Mouse (Mus musculus) midbrain, embryonic 14.5 days (tissue): ENCODE results near the gene Tigar. TPM values are rescaled to one million over a fixed set of nuclear protein-coding genes. Genes with fewer than 3 reads are reported as not detected.

ENCODE experiments used
- ATAC-seq: fragments of 200-750 bp; cut with Nextera tagmentation; 2 replicates; pipeline ENCODE4 v1.8.0; 2017; ENCODE audit warnings: moderate number of reproducible peaks, moderate library complexity; ENCODE audit not compliant: low FRiP score, low TSS enrichment
- DNase-seq: peaks from one replicate; pipeline ENCODE4 v3.0.0-alpha.2; 2015
- H3K27ac ChIP-seq: fragments of 300-500 bp; sonication (generic); replicated peaks from 2 replicates; pipeline ENCODE4 v1.5.1; 2014; ENCODE audit warnings: mild to moderate bottlenecking, low read depth, low read length, moderate library complexity
- H3K27me3 ChIP-seq: fragments of 300-500 bp; sonication (generic); 2 replicates; pipeline ENCODE4 v1.6.1; 2014; ENCODE audit warnings: low read length, control low read depth, mixed read lengths; ENCODE audit not compliant: control insufficient read depth, insufficient read depth
- H3K36me3 ChIP-seq: fragments of 300-500 bp; sonication (generic); 2 replicates; pipeline ENCODE4 v1.6.1; 2014; ENCODE audit warnings: low read length, control low read depth; ENCODE audit not compliant: control insufficient read depth, insufficient read depth
- H3K4me1 ChIP-seq: fragments of 300-500 bp; sonication (generic); 2 replicates; pipeline ENCODE4 v1.6.1; 2014; ENCODE audit warnings: mild to moderate bottlenecking, antibody characterized with exemption, low read length, control low read depth; ENCODE audit not compliant: control insufficient read depth, insufficient read depth
- H3K4me2 ChIP-seq: fragments of 300-500 bp; sonication (generic); 2 replicates; pipeline ENCODE4 v1.6.1; 2014; ENCODE audit warnings: mild to moderate bottlenecking, low read length, moderate library complexity
- H3K4me3 ChIP-seq: fragments of 300-500 bp; sonication (generic); replicated peaks from 2 replicates; pipeline ENCODE4 v1.5.1; 2014; ENCODE audit warnings: low read depth, low read length
- H3K9ac ChIP-seq: fragments of 300-500 bp; sonication (generic); replicated peaks from 2 replicates; pipeline ENCODE4 v1.6.1; 2014; ENCODE audit warnings: mild to moderate bottlenecking, low read length, moderate library complexity
- H3K9me3 ChIP-seq: fragments of 300-500 bp; sonication (generic); 2 replicates; pipeline ENCODE4 v1.6.1; 2016; ENCODE audit warnings: low read length, control low read depth, mixed read lengths; ENCODE audit not compliant: control insufficient read depth
- WGBS: fragments of 180-500 bp; shearing (Covaris S2); extraction: QIAGEN DNeasy Blood & Tissue Kit; methylation state at CpG from one replicate; pipeline ENCODE4 v1.1.7; 2014; 5-methylcytosine and 5-hydroxymethylcytosine counted together
- polyA plus RNA-seq: library from polyadenylated mRNA; unstranded; fragments of >200 nt; fragmentation: Nextera tagmentation; extraction: Ambion mirVana; gene quantifications from 2 replicates; pipeline ENCODE4 v1.2.1, GENCODE M21; 2014

The Tigar gene
- polyA plus RNA-seq, 1 experiment from 2014 or later: 6.5 TPM

DNA sequence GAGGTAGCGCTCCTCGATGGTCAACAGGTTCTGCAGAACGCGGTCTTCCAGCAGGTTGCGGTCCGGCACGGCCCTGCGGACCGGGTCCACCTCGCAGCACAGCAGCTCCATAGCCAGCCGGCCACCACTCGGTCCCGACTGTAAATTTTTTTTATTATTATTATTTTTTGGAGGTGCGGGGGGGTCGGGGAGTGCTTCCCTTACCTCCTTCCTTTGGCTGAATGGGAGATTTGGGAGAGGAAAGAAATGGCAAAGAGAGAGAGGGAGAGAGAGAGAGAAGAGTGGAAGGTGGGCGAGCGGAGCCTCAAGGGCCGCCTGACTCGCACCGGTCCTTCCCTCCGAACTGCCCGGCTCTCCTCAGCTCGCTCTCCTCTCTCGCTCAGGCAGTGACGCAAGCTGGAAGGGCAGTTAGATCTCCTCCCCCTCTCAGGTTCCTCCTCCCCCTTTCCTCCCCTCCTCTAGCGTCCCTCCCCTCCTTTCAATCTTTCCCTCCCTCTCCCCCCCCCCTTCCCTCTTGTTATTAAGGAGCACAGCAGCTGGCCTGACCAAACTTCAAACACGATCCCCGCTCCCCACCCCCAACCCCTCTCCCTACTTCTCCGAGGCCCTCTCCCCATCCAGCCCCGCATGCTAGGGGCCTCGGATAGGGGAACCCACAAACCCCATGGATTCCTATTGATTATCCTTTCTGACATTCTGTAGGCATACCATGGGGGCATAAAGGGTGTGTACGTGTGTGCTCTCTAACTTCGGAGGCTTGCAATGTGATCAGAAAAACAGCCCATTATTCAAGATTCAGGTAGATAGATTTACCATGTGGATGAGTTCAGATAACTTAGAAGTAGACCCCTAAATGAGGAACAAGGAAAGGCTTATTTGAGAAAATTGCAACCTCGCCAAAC is 41.6 kb upstream of the Tigar start:
- H3K4me2 ChIP-seq: peak overlapping the region; percentile 95
- peak overlapping the region; percentile 47 for H3K4me3 ChIP-seq
- peaks cover 54% of the 10 kb centered on the region for H3K27me3 ChIP-seq
- ATAC-seq: peak; percentile 41; the same call in 1 of the 2 replicates
- no peaks in the 10 kb centered on the region for H3K36me3 ChIP-seq
- WGBS: under 1% methylated on average over 34 of the region's 34 CpGs
- H3K9me3 ChIP-seq: no peaks in the 10 kb centered on the region
- H3K9ac ChIP-seq: peak overlapping the region; percentile 61
- H3K27ac ChIP-seq: peak overlapping the region; percentile 49; the same call in 1 of the 2 replicates
- peaks cover 51% of the 10 kb centered on the region for H3K4me1 ChIP-seq
- peak; percentile 84 for DNase-seq

DNA sequence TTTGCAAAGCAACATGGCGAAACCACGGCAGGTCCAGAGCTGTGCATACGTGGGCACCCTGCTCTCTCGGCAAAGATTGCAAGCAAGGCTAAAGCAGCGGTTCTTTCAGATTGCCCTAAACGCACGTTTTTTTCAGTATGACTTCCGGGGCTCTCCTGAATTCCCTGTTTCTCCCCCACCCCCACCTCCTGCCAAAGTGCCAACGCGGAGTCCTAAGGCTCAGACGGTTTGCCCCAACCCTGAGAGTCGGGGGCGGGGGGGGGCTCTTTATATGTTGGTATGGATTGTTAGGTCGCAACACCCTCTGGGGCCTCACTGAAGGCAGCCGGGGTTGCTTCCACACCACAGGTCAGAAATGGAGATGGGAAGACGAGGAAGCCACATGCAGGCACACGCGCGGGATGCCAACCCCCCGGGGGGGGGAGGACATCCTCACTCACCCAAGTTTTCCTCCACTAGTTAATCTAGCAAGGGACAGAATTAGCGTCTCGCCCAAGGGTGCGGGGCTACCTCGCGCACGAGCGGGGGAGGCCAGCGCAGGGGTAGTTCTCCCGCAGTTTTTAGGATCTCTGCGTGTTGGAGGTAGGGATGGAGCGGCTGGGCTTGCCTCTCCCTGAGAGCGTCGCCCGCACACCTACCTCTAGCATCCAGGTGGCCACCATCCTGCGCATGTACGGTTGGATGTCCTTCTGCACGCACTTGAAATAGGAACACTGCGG is 40.7 kb upstream of the Tigar start:
- Histone ChIP-seq H3K36me3 (no peaks in the 10 kb centered on the region), H3K4me2 (peak overlapping the region; percentile 95), H3K4me1 (peaks cover 51% of the 10 kb centered on the region), H3K9ac (peak overlapping the region; percentile 61), H3K27me3 (peaks cover 47% of the 10 kb centered on the region), H3K9me3 (no peaks in the 10 kb centered on the region), H3K4me3 (peak overlapping the region; percentile 47), H3K27ac (0 out of 2 replicates have a peak overlapping the region, but pooled peaks have one; percentile 8)
- ATAC-seq (no peak), DNase-seq (peak; percentile 71)
- under 1% methylated on average over 38 of the region's 38 CpGs for WGBS

DNA sequence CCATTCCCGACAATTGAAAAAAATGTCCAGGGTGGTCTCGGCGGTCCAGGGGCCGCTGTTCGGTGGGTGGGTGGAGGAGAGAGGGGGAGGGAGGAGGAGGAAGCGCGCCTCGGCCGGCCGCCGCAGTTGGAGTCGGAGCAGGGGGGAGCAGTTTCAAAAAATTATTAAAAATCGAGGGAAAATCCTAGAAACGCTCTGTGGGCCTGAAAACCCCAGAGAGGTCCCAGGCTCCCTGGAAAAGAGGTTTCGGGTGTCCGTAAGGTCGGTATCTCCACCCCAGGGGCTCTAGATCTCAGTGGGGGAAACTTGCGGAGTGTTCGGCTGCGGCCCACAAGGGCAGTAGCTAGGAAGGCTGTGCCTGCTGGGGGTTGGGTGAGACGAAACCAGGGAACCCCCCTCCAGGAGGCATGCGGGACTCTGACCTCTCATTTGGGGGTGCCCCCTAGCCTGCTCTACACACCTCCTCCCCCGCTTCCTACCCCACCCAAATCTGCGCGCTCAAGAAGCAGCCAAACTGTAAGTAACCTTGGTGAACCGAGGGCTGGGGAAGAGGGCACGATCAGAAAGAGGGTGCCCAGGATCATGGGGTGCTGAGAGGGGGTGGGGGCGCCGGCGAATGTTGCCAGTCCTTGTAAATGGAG is 40.1 kb upstream of the Tigar start:
- under 1% methylated on average over 30 of the region's 30 CpGs for WGBS
- H3K9me3 ChIP-seq: no peaks in the 10 kb centered on the region
- peak; percentile 40 for DNase-seq
- H3K4me1 ChIP-seq: peaks cover 44% of the 10 kb centered on the region
- H3K4me2 ChIP-seq: peak overlapping the region; percentile 95
- peaks cover 41% of the 10 kb centered on the region for H3K27me3 ChIP-seq
- H3K36me3 ChIP-seq: no peaks in the 10 kb centered on the region
- no peak for ATAC-seq
- H3K4me3 ChIP-seq: peak overlapping the region; percentile 47
- no peak overlapping the region for H3K27ac ChIP-seq
- H3K9ac ChIP-seq: peak overlapping the region; percentile 61

- Histone ChIP-seq H3K4me2 (peak overlapping the region; percentile 95), H3K4me3 (peak overlapping the region; percentile 47), H3K9ac (peak overlapping the region; percentile 61), H3K36me3 (no peaks in the 10 kb centered on the region), H3K27me3 (peaks cover 34% of the 10 kb centered on the region), H3K27ac (no peak overlapping the region), H3K9me3 (no peaks in the 10 kb centered on the region), H3K4me1 (peaks cover 38% of the 10 kb centered on the region)
- ATAC-seq: no peak
- peak; percentile 53 for DNase-seq
- 2% methylated on average over 20 of the region's 20 CpGs for WGBS
Measured at GRCm38 (mm10) chr6:127148526-127149302, 39.4 kb upstream of the Tigar start.

- Histone ChIP-seq H3K9me3 (no peaks in the 10 kb centered on the region), H3K4me3 (no peak overlapping the region), H3K36me3 (no peaks in the 10 kb centered on the region), H3K27ac (no peak overlapping the region), H3K9ac (no peak overlapping the region), H3K4me2 (peak overlapping the region; percentile 95), H3K27me3 (peaks cover 23% of the 10 kb centered on the region), H3K4me1 (peaks cover 27% of the 10 kb centered on the region)
- ATAC-seq (peak; percentile 38), DNase-seq (peak; percentile 94)
- under 1% methylated on average over 4 of the region's 4 CpGs for WGBS
Measured at GRCm38 (mm10) chr6:127147665-127148064, 38.3 kb upstream of the Tigar start.

- Histone ChIP-seq H3K9me3 (no peaks in the 10 kb centered on the region), H3K4me2 (no peak overlapping the region), H3K4me1 (peaks cover 15% of the 10 kb centered on the region), H3K27ac (no peak overlapping the region), H3K9ac (no peak overlapping the region), H3K36me3 (no peaks in the 10 kb centered on the region), H3K27me3 (peaks cover 14% of the 10 kb centered on the region; the same call in 1 of the 2 replicates), H3K4me3 (no peak overlapping the region)
- no peak for DNase-seq
- no peak for ATAC-seq
- 88% methylated on average over 3 of the region's 3 CpGs for WGBS
Measured at GRCm38 (mm10) chr6:127146322-127146947, 37.1 kb upstream of the Tigar start.

GRCm38 (mm10) chr6:127145464-127146190 is 36.3 kb upstream of the Tigar start:
- Histone ChIP-seq H3K9me3 (no peaks in the 10 kb centered on the region), H3K4me1 (peaks cover 12% of the 10 kb centered on the region; the same call in 1 of the 2 replicates), H3K4me2 (no peak overlapping the region), H3K27ac (no peak overlapping the region), H3K4me3 (no peak overlapping the region), H3K9ac (no peak overlapping the region), H3K36me3 (no peaks in the 10 kb centered on the region), H3K27me3 (peaks cover 11% of the 10 kb centered on the region; the same call in 1 of the 2 replicates)
- ATAC-seq (no peak), DNase-seq (no peak)
- 79% methylated on average over 20 of the region's 20 CpGs for WGBS
